Mouse (Mus musculus): Measurements from ENCODE around the gene Snrpd2.

GRCm38 (mm10) chr7:19184758-19185157, 35.2 kb downstream of the Snrpd2 start:
- no peak for TF ChIP-seq CTCF (IDR thresholded peaks at IDR 0.05; ENCODE audit: control insufficient read depth, insufficient read depth, insufficient replicate concordance, low read depth, low read length)
- TF ChIP-seq POLR2A (IDR thresholded peaks at IDR 0.05; ENCODE audit: control insufficient read depth, low read depth, low read length): no peak
